ENCODE assay signal across 17 mouse cellular contexts in genomic region chr19:30626036-30626435, GRCm38 (mm10).
DNase-seq lines count a peak whose midpoint lies in the region; ATAC-seq and TF ChIP-seq lines count a peak whose summit lies in the region.
"Had no signal": no experiment of that assay in that cellular context is flagged by ENCODE, and none has a peak within 500 bp of the region (broad histone marks: within the 10 kb centered on the region; RNA-seq: fewer than 3 reads in every experiment).

No protein-coding gene starts in this region.

- no peak overlapping the region for H3K9ac ChIP-seq in heart, embryonic 11.5 days (ENCODE audit: low read depth, low read length)
- H3K9ac ChIP-seq in kidney, embryonic 16.5 days (replicated peaks; ENCODE audit: low read length), result no peak overlapping the region
- H3K9ac ChIP-seq in limb, embryonic 14.5 days (ENCODE audit: low read depth, low read length, severe bottlenecking), result no peak overlapping the region
- no peak overlapping the region for H3K9ac ChIP-seq in hindbrain, embryonic 11.5 days (ENCODE audit: low read depth, low read length)
- H3K9ac ChIP-seq: forebrain, embryonic 12.5 days; hindbrain, embryonic 12.5 days; midbrain, embryonic 12.5 days had no signal

- TF ChIP-seq POLR2A in limb, embryonic 14.5 days (IDR thresholded peaks at IDR 0.05; ENCODE audit: borderline replicate concordance, extremely low read depth, insufficient read depth, insufficient read length), result no peak

- no peaks in the 10 kb centered on the region for H3K36me3 ChIP-seq in heart, embryonic 10.5 days
- no peaks in the 10 kb centered on the region for H3K36me3 ChIP-seq in heart, embryonic 11.5 days (ENCODE audit: control insufficient read depth, insufficient read depth, low read length)
- H3K36me3 ChIP-seq in embryonic facial prominence, embryonic 10.5 days (replicated peaks), result no peaks in the 10 kb centered on the region
- H3K36me3 ChIP-seq in kidney, embryonic 16.5 days (ENCODE audit: insufficient read depth, low read length), result no peaks in the 10 kb centered on the region
- H3K36me3 ChIP-seq in limb, embryonic 14.5 days (ENCODE audit: control insufficient read depth, insufficient read depth, low read length), result no peaks in the 10 kb centered on the region
- no peaks in the 10 kb centered on the region for H3K36me3 ChIP-seq in hindbrain, embryonic 11.5 days (ENCODE audit: control insufficient read depth, insufficient read depth, low read length)
- H3K36me3 ChIP-seq: forebrain, embryonic 12.5 days; hindbrain, embryonic 12.5 days; midbrain, embryonic 12.5 days had no signal

- no peak overlapping the region for H3K4me2 ChIP-seq in heart, embryonic 11.5 days
- no peak overlapping the region for H3K4me2 ChIP-seq in kidney, embryonic 16.5 days (replicated peaks; ENCODE audit: low read depth, low read length)
- H3K4me2 ChIP-seq in limb, embryonic 14.5 days (replicated peaks; ENCODE audit: low read depth, low read length, severe bottlenecking), result no peak overlapping the region
- H3K4me2 ChIP-seq in hindbrain, embryonic 11.5 days (replicated peaks; ENCODE audit: low read depth, low read length), result no peak overlapping the region
- H3K4me2 ChIP-seq: forebrain, embryonic 12.5 days; hindbrain, embryonic 12.5 days; midbrain, embryonic 12.5 days had no signal

- H3K4me3 ChIP-seq in heart, embryonic 10.5 days, result no peak overlapping the region
- H3K4me3 ChIP-seq in heart, embryonic 11.5 days (ENCODE audit: low read depth, low read length), result no peak overlapping the region
- H3K4me3 ChIP-seq in embryonic facial prominence, embryonic 10.5 days, result no peak overlapping the region
- H3K4me3 ChIP-seq in kidney, embryonic 16.5 days (ENCODE audit: low read length), result no peak overlapping the region
- no peak overlapping the region for H3K4me3 ChIP-seq in limb, embryonic 14.5 days (replicated peaks; ENCODE audit: low read length)
- no peak overlapping the region for H3K4me3 ChIP-seq in hindbrain, embryonic 11.5 days (ENCODE audit: low read depth, low read length)
- H3K4me3 ChIP-seq: forebrain, embryonic 12.5 days; hindbrain, embryonic 12.5 days; midbrain, embryonic 12.5 days had no signal

- peak overlapping the region; percentile 67; the same call in 1 of the 2 replicates for H3K27ac ChIP-seq in heart, embryonic 10.5 days
- H3K27ac ChIP-seq in heart, embryonic 11.5 days (ENCODE audit: low read depth, low read length), result no peak overlapping the region
- no peak overlapping the region for H3K27ac ChIP-seq in embryonic facial prominence, embryonic 10.5 days (replicated peaks)
- H3K27ac ChIP-seq in kidney, embryonic 16.5 days (ENCODE audit: low read length), result no peak overlapping the region
- no peak overlapping the region for H3K27ac ChIP-seq in limb, embryonic 14.5 days (replicated peaks; ENCODE audit: low read depth, low read length)
- H3K27ac ChIP-seq in hindbrain, embryonic 11.5 days (ENCODE audit: low read depth, low read length), result no peak overlapping the region
- H3K27ac ChIP-seq: forebrain, embryonic 12.5 days; hindbrain, embryonic 12.5 days; midbrain, embryonic 12.5 days had no signal

- no peaks in the 10 kb centered on the region for H3K9me3 ChIP-seq in heart, embryonic 10.5 days
- no peaks in the 10 kb centered on the region for H3K9me3 ChIP-seq in heart, embryonic 11.5 days (replicated peaks; ENCODE audit: control insufficient read depth, low read length)
- H3K9me3 ChIP-seq in embryonic facial prominence, embryonic 10.5 days, result no peaks in the 10 kb centered on the region
- no peaks in the 10 kb centered on the region for H3K9me3 ChIP-seq in kidney, embryonic 16.5 days (ENCODE audit: low read length)
- no peaks in the 10 kb centered on the region for H3K9me3 ChIP-seq in limb, embryonic 14.5 days (ENCODE audit: control insufficient read depth, low read length)
- no peaks in the 10 kb centered on the region for H3K9me3 ChIP-seq in hindbrain, embryonic 11.5 days (ENCODE audit: control insufficient read depth, low read length)
- H3K9me3 ChIP-seq: forebrain, embryonic 12.5 days; hindbrain, embryonic 12.5 days; midbrain, embryonic 12.5 days had no signal

- no peaks in the 10 kb centered on the region for H3K27me3 ChIP-seq in heart, embryonic 10.5 days (ENCODE audit: insufficient read depth, poor library complexity, severe bottlenecking)
- H3K27me3 ChIP-seq in heart, embryonic 11.5 days (ENCODE audit: control insufficient read depth, insufficient read depth, low read length), result no peaks in the 10 kb centered on the region
- no peaks in the 10 kb centered on the region for H3K27me3 ChIP-seq in embryonic facial prominence, embryonic 10.5 days (replicated peaks; ENCODE audit: low read depth, poor library complexity, severe bottlenecking)
- H3K27me3 ChIP-seq in kidney, embryonic 16.5 days (ENCODE audit: insufficient read depth, low read length), result no peaks in the 10 kb centered on the region
- no peaks in the 10 kb centered on the region for H3K27me3 ChIP-seq in limb, embryonic 14.5 days (ENCODE audit: control insufficient read depth, insufficient read depth, low read length)
- H3K27me3 ChIP-seq in hindbrain, embryonic 11.5 days (ENCODE audit: control insufficient read depth, insufficient read depth, low read length), result no peaks in the 10 kb centered on the region
- H3K27me3 ChIP-seq: forebrain, embryonic 12.5 days; hindbrain, embryonic 12.5 days; midbrain, embryonic 12.5 days had no signal

- WGBS in heart, embryonic 10.5 days, result 27% methylated on average over 7 of the region's 7 CpGs
- 25% methylated on average over 7 of the region's 7 CpGs for WGBS in heart, embryonic 11.5 days (ENCODE audit: insufficient replicate concordance)
- 15% methylated on average over 7 of the region's 7 CpGs for WGBS in embryonic facial prominence, embryonic 10.5 days
- 27% methylated on average over 7 of the region's 7 CpGs for WGBS in kidney, embryonic 16.5 days
- 11% methylated on average over 7 of the region's 7 CpGs for WGBS in limb, embryonic 14.5 days
- 49% methylated on average over 7 of the region's 7 CpGs for WGBS in hindbrain, embryonic 11.5 days

- DNase-seq in heart, embryonic 10.5 days (ENCODE audit: low spot score), result no peak
- peak; percentile 35 for DNase-seq in embryonic facial prominence, embryonic 10.5 days (ENCODE audit: low spot score)
- no peak for DNase-seq in limb, embryonic 14.5 days (ENCODE audit: low spot score)
- DNase-seq in MN1 (ENCODE audit: low spot score), result no peak
- DNase-seq in frontal cortex, postnatal 10 days (ENCODE audit: low spot score in 2 of 2), result no peak
- no peak for DNase-seq in hindbrain, embryonic 11.5 days (ENCODE audit: low spot score)
- DNase-seq: cerebellum, postnatal 25 days; left cerebral cortex, postnatal 4 days; lung, postnatal 36 days; right cerebral cortex, postnatal 14 days had no signal

- no peak for ATAC-seq in heart, embryonic 11.5 days (replicated peaks; ENCODE audit: insufficient number of reproducible peaks, low FRiP score, low TSS enrichment)
- 0 out of 2 replicates have a peak, but pooled peaks have one; percentile 69 for ATAC-seq in kidney, embryonic 16.5 days (ENCODE audit: low FRiP score, low TSS enrichment)
- ATAC-seq in limb, embryonic 14.5 days (ENCODE audit: low FRiP score, low read depth), result peak; percentile 62; the same call in 1 of the 2 replicates
- no peak for ATAC-seq in hindbrain, embryonic 11.5 days (ENCODE audit: low FRiP score)
- ATAC-seq: intestine, embryonic 16.5 days; Patski had no signal

- H3K4me1 ChIP-seq in heart, embryonic 10.5 days, result peaks cover 22% of the 10 kb centered on the region
- peaks cover 14% of the 10 kb centered on the region; the same call in 1 of the 2 replicates for H3K4me1 ChIP-seq in heart, embryonic 11.5 days (ENCODE audit: control insufficient read depth, insufficient read depth, low read length)
- peaks cover 19% of the 10 kb centered on the region for H3K4me1 ChIP-seq in embryonic facial prominence, embryonic 10.5 days
- H3K4me1 ChIP-seq in kidney, embryonic 16.5 days (ENCODE audit: insufficient read depth, low read length), result no peaks in the 10 kb centered on the region
- H3K4me1 ChIP-seq in limb, embryonic 14.5 days (ENCODE audit: control insufficient read depth, insufficient read depth, low read length), result no peaks in the 10 kb centered on the region
- H3K4me1 ChIP-seq in hindbrain, embryonic 11.5 days (replicated peaks; ENCODE audit: control insufficient read depth, insufficient read depth, low read length), result no peaks in the 10 kb centered on the region
- H3K4me1 ChIP-seq: forebrain, embryonic 12.5 days; hindbrain, embryonic 12.5 days; midbrain, embryonic 12.5 days had no signal

Comparison
In these comparisons a context has a peak if more than half of its experiments do, and no peak if none do; other contexts are left out.
1. ATAC-seq: peak in kidney, embryonic 16.5 days (single experiment) and limb, embryonic 14.5 days (single experiment); none in heart, embryonic 11.5 days (single experiment) and hindbrain, embryonic 11.5 days (single experiment).